Mouse (Mus musculus) embryonic facial prominence, embryonic 12.5 days (tissue): ENCODE results near the gene Cdk18. TPM values are rescaled to one million over a fixed set of nuclear protein-coding genes. Genes with fewer than 3 reads are reported as not detected.

Source experiments
- ATAC-seq: fragments of 200-750 bp; cut with Nextera tagmentation; 2 replicates; pipeline ENCODE4 v1.8.0; 2017; ENCODE audit not compliant: insufficient number of reproducible peaks, insufficient read depth, low FRiP score, low TSS enrichment
- H3K27ac ChIP-seq: fragments of 300-500 bp; sonication (generic); 2 replicates; pipeline ENCODE4 v1.5.1; 2016; ENCODE audit warnings: mild to moderate bottlenecking
- H3K27me3 ChIP-seq: fragments of 300-500 bp; sonication (generic); 2 replicates; pipeline ENCODE4 v1.6.1; 2016; ENCODE audit warnings: mild to moderate bottlenecking, moderate library complexity
- H3K36me3 ChIP-seq: fragments of 300-500 bp; sonication (generic); 2 replicates; pipeline ENCODE4 v1.6.1; 2016; ENCODE audit warnings: mild to moderate bottlenecking
- H3K4me1 ChIP-seq: fragments of 300-500 bp; sonication (generic); 2 replicates; pipeline ENCODE4 v1.6.1; 2016
- H3K4me2 ChIP-seq: fragments of 300-500 bp; sonication (generic); replicated peaks from 2 replicates; pipeline ENCODE4 v1.6.1; 2016; ENCODE audit warnings: mild to moderate bottlenecking, moderate library complexity
- H3K4me3 ChIP-seq: fragments of 300-500 bp; sonication (generic); 2 replicates; pipeline ENCODE4 v1.5.1; 2016; ENCODE audit warnings: mild to moderate bottlenecking
- H3K9ac ChIP-seq: fragments of 300-500 bp; sonication (generic); 2 replicates; pipeline ENCODE4 v1.6.1; 2016; ENCODE audit warnings: mild to moderate bottlenecking, moderate library complexity
- H3K9me3 ChIP-seq: fragments of 300-500 bp; sonication (generic); 2 replicates; pipeline ENCODE4 v1.6.1; 2016; ENCODE audit warnings: mild to moderate bottlenecking, moderate library complexity
- WGBS: fragments of 180-500 bp; shearing (Covaris S2); methylation state at CpG from one replicate; pipeline ENCODE4 v1.1.7; 2016; 5-methylcytosine and 5-hydroxymethylcytosine counted together
- polyA plus RNA-seq: library from polyadenylated mRNA; unstranded; fragments of >200 nt; fragmentation: Nextera tagmentation; extraction: Ambion mirVana; gene quantifications from 2 replicates; pipeline ENCODE4 v1.2.1, GENCODE M21; 2016

Cdk18 gene
- polyA plus RNA-seq, 1 experiment from 2014 or later, result 2.9 TPM

DNA sequence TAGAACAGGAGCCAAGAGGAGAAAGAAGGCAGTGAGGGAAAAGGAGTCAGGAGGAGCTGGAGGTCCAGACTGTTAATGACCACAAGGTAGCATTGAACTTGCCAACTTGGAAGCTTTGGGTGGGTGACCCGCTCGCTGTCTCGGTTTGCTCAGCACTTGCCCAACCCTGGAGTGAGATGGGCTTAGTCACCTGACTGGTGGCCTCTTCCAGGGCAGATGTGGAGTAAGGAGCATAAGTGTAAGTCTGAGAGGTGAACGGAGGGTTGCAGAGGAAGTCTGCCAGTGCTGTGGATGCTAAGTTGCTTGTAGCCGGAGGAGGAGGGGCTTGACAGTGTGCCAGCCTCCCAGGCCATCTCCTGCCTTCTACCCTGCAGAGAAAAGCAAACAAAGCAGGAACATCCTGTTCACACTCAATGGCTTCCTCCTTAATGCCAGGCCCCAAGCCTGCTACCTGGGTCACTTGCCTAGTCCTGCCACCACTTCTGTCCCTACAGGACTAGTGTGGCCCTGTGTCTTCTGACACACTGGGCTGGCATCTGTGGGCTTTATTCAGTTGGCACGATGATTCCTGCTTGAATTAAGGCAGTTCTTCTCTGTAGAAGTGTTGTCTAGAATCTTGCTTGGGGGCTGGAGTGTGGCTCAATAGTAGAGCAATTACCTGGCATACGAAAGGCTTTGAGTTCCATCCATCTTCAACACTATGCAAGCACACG, 6.6 kb upstream of the Cdk18 start:
- no peaks in the 10 kb centered on the region for H3K9me3 ChIP-seq
- 0 out of 2 replicates have a peak, but pooled peaks cover 5% of the 10 kb centered on the region for H3K27me3 ChIP-seq
- no peaks in the 10 kb centered on the region for H3K36me3 ChIP-seq
- no peak for ATAC-seq
- 0 out of 2 replicates have a peak, but pooled peaks cover 6% of the 10 kb centered on the region for H3K4me1 ChIP-seq
- H3K4me2 ChIP-seq, result no peak overlapping the region
- H3K9ac ChIP-seq, result no peak overlapping the region
- H3K4me3 ChIP-seq, result no peak overlapping the region
- WGBS, result 90% methylated on average over 8 of the region's 8 CpGs
- H3K27ac ChIP-seq, result no peak overlapping the region

DNA sequence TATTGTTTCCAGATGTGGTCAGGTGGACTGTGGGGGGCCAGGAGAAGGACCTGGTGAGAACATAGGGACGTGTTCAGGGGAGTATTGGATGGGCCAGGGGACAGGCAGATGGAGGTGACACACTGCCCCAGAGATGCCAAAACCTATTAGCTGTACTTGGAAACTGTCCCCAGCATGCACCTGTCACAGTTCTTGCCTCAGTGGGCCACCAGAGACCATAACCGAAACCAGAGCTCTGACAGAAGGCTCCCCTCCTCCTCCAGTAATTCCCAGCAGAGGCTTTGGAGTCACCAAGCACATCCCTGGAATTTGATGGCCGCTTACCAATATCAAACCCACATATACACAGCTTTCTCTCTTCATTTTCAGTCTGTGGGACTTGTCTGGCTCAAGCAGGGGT, 5.4 kb upstream of the Cdk18 start:
- H3K4me3 ChIP-seq, result no peak overlapping the region
- no peak overlapping the region for H3K4me2 ChIP-seq
- WGBS, result 64% methylated on average over 3 of the region's 3 CpGs
- no peak for ATAC-seq
- 0 out of 2 replicates have a peak, but pooled peaks cover 9% of the 10 kb centered on the region for H3K27me3 ChIP-seq
- H3K4me1 ChIP-seq, result 0 out of 2 replicates have a peak, but pooled peaks cover 3% of the 10 kb centered on the region
- no peaks in the 10 kb centered on the region for H3K36me3 ChIP-seq
- no peak overlapping the region for H3K9ac ChIP-seq
- no peak overlapping the region for H3K27ac ChIP-seq
- H3K9me3 ChIP-seq, result no peaks in the 10 kb centered on the region

DNA sequence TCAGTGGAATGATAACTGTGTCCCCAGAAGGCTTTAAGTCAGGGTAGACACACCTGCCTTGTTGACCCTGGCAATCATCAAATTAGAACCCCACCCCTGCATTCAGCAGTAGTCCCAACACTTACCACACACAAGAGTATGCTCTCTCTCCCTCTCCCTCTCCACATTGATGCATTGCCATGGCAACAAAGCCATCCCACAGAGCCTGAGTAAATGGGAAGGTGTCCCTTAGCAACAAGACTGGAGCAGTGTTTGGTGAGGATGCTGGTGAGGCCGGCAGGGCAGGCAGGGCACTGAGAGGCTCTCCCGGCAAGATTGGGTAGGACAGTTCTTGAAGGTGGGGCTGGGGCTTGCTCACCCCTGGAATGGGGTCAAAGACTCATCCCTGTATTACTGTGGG, 4.7 kb upstream of the Cdk18 start:
- Histone ChIP-seq H3K27me3 (0 out of 2 replicates have a peak, but pooled peaks cover 9% of the 10 kb centered on the region), H3K4me3 (no peak overlapping the region), H3K9ac (no peak overlapping the region), H3K4me2 (no peak overlapping the region), H3K36me3 (no peaks in the 10 kb centered on the region), H3K4me1 (0 out of 2 replicates have a peak, but pooled peaks cover 3% of the 10 kb centered on the region), H3K9me3 (no peaks in the 10 kb centered on the region), H3K27ac (no peak overlapping the region)
- 45% methylated on average over 2 of the region's 2 CpGs for WGBS
- no peak for ATAC-seq

DNA sequence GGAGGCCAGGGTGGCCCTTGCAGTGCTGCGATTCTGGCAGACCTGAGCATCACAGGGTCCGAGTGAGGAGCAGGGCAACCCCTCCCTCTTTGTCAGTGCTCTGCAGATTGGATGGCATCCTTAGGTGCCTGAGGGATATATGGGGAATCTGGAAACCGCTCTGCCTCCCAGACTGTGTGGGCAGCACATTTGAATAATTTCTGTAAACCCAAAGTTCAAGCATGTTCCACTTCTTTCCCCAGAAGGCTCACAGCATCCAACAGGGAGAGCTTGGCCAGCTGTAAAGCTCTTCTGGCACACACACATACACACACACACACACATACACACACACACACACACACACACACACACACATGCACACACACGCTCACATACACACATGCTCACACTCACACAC, 4.2 kb upstream of the Cdk18 start:
- 58% methylated on average over 4 of the region's 4 CpGs for WGBS
- Histone ChIP-seq H3K36me3 (no peaks in the 10 kb centered on the region), H3K4me3 (no peak overlapping the region), H3K27ac (no peak overlapping the region), H3K4me1 (peaks cover 6% of the 10 kb centered on the region; the same call in 1 of the 2 replicates), H3K9ac (0 out of 2 replicates have a peak overlapping the region, but pooled peaks have one; percentile 3), H3K27me3 (0 out of 2 replicates have a peak, but pooled peaks cover 13% of the 10 kb centered on the region), H3K4me2 (no peak overlapping the region), H3K9me3 (no peaks in the 10 kb centered on the region)
- ATAC-seq, result no peak

DNA sequence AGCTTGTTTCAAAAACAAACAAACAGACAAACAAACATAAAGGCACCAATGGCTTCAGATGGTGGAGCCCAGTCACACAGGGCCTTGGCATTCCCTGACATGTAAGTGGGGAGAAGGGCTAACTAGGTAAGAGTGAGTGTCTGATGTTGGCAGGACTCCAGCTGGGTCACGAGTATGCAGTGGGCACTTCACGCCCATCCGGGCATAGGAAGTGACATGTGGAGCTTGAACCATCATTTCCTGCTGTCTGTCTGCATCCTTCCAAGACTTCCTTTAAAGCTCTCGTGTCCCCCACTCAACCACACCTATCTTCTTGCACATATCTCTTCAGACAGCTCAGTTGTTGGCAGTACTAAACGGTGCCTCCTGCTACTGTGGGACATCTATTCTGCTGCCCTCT, 3.6 kb upstream of the Cdk18 start:
- Histone ChIP-seq H3K4me2 (no peak overlapping the region), H3K9me3 (no peaks in the 10 kb centered on the region), H3K36me3 (no peaks in the 10 kb centered on the region), H3K27ac (no peak overlapping the region), H3K9ac (no peak overlapping the region), H3K27me3 (peaks cover 19% of the 10 kb centered on the region), H3K4me1 (peaks cover 13% of the 10 kb centered on the region; the same call in 1 of the 2 replicates), H3K4me3 (no peak overlapping the region)
- 70% methylated on average over 5 of the region's 5 CpGs for WGBS
- no peak for ATAC-seq

DNA sequence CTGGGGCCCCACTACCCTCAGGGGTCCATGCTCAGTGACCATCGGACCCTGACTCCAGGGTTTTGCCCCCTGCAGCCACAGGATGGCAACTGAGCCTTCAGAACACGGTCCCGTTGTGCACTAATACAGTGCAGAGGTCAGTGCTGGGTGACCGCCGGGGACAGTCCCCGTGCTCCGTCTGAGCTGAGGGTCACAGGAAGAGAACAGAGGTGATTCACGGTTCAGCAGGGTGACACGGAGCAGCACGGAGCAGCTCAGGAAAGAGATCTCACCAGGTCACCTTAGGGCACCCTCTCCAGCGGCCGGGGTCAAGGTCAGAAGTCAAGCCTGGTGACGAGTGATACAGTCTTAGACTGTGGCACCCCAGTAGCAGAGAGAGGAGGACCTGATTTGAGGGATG, 2.3 kb upstream of the Cdk18 start:
- Histone ChIP-seq H3K9me3 (no peaks in the 10 kb centered on the region), H3K27me3 (peaks cover 25% of the 10 kb centered on the region), H3K36me3 (no peaks in the 10 kb centered on the region)

DNA sequence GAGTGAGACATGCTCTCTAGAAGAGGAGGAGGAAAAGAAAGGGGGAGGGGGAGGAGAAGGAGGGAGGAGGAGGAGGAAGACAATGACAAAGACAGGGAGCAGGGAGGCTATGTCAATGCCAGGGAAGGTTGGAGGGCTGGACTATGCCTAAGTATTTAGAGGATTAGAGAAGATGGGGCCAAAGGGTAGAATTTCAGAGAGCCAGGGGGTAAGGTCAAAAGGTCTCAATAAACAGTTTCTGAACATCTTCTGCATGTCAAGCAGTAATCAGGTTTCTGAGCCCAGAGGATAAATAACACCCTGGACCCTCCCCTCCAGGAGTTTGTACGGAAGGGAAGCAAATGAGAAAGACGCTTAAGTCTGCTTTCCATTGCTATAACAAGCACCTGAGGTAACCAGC, 1.7 kb upstream of the Cdk18 start:
- Histone ChIP-seq H3K4me2 (no peak overlapping the region), H3K36me3 (no peaks in the 10 kb centered on the region), H3K9me3 (no peaks in the 10 kb centered on the region), H3K27ac (no peak overlapping the region), H3K4me3 (no peak overlapping the region), H3K27me3 (peaks cover 25% of the 10 kb centered on the region), H3K9ac (no peak overlapping the region), H3K4me1 (peaks cover 14% of the 10 kb centered on the region; the same call in 1 of the 2 replicates)
- no peak for ATAC-seq
- WGBS, result 24% methylated on average over 2 of the region's 2 CpGs

More for the DNA sequence above, 2.3 kb upstream of the Cdk18 start:
- Histone ChIP-seq H3K4me2 (no peak overlapping the region), H3K9ac (no peak overlapping the region), H3K4me1 (peaks cover 14% of the 10 kb centered on the region; the same call in 1 of the 2 replicates), H3K4me3 (no peak overlapping the region), H3K27ac (no peak overlapping the region)
- no peak for ATAC-seq
- 30% methylated on average over 13 of the region's 13 CpGs for WGBS

DNA sequence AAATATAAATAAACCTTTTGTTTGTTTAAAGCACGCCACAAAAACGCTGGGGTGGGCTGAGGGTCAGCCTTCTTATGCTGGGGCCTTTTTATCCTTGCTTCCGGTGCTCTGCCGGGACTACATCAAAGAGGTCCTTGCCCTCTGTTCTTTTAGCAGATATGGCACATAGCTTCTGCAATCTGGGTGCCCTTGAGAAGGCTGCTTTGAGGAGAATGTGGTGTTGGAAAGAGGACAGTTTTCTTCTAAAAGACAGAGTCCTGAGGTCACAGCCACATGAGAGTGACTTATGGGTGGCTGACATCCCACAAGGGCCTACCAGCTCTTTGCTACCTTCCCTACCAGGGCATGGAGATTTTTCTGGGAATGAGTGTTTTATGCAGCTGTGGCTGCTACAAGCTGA, 1.1 kb upstream of the Cdk18 start:
- H3K4me1 ChIP-seq, result peaks cover 14% of the 10 kb centered on the region; the same call in 1 of the 2 replicates
- H3K4me2 ChIP-seq, result no peak overlapping the region
- WGBS, result 63% methylated on average over 4 of the region's 4 CpGs

DNA sequence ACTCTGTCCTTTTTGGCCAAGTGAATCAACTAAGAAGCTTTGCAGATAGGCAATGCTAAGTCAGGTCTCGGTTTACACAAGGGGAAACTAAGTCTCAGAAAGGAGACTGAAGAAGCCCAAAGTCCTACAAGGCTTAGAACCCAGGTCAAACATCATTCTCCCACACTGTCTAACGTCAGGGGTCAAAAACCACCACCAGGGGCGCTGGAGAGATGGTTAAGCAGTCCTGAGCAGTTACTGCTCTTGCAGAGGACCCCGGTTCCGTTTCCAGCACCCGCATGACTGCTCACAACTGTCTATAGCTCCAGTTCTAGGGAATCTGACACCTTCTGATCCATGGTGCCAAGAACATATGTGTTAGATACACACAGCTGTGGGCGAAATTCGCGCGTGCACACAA, 687 bp upstream of the Cdk18 start:
- ATAC-seq, result no peak
- Histone ChIP-seq H3K4me2 (peak overlapping the region; percentile 91; the same call in 1 of the 2 replicates), H3K4me1 (peaks cover 14% of the 10 kb centered on the region; the same call in 1 of the 2 replicates), H3K27ac (no peak overlapping the region), H3K36me3 (no peaks in the 10 kb centered on the region), H3K27me3 (peaks cover 25% of the 10 kb centered on the region), H3K9me3 (no peaks in the 10 kb centered on the region), H3K4me3 (no peak overlapping the region), H3K9ac (no peak overlapping the region)
- WGBS, result 61% methylated on average over 10 of the region's 10 CpGs

More for the DNA sequence above, 1.1 kb upstream of the Cdk18 start:
- no peak overlapping the region for H3K27ac ChIP-seq
- H3K27me3 ChIP-seq, result peaks cover 25% of the 10 kb centered on the region
- H3K4me3 ChIP-seq, result no peak overlapping the region
- no peaks in the 10 kb centered on the region for H3K36me3 ChIP-seq
- ATAC-seq, result no peak
- no peak overlapping the region for H3K9ac ChIP-seq
- no peaks in the 10 kb centered on the region for H3K9me3 ChIP-seq

DNA sequence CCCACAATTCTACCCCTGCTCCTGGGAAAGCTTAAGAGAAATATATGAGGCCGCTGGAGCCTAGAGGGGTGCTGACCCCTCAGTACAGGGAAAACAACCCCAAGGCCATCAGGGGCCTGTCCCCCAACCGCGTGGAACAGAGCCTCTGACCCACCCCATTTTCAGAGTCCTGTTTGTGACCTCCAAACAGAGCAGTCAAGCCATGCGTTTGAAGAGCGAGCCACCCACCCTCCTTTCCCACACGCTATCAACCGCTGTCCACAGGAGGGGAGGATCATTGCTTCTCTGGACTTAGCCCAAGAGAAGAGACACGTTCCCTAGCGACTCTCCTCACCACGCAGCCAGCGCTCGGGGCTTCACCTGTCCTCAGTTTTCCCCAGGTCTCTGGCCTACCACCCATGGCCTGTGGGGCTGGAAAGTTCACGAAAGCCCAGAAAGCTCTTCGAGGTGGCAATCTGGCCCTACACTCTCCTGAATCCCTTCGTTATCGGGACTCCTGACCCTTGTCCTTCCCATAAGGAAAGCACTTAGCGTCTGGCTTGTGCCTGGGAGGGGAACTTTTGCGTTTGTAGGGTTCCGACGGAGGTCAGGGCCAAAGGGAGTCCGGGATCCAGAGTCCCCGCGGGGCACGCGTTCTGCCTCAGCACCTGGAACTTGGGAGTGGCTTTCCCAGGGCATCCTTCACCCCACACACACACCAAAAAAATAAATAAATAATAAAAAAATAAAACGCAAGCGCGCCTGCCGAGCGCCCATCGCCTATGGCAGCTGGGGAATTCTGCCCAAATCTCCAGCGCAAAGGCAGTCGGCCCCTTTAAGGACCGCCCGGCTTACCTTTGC, 688 bp downstream of the Cdk18 start:
- peak overlapping the region; percentile 54 for H3K9ac ChIP-seq
- WGBS, result 3% methylated on average over 35 of the region's 35 CpGs
- H3K27me3 ChIP-seq, result peaks cover 25% of the 10 kb centered on the region
- H3K9me3 ChIP-seq, result no peaks in the 10 kb centered on the region
- H3K27ac ChIP-seq, result no peak overlapping the region
- peak overlapping the region; percentile 61 for H3K4me3 ChIP-seq
- H3K4me2 ChIP-seq, result peak overlapping the region; percentile 91
- no peak for ATAC-seq
- H3K36me3 ChIP-seq, result no peaks in the 10 kb centered on the region
- H3K4me1 ChIP-seq, result peaks cover 11% of the 10 kb centered on the region; the same call in 1 of the 2 replicates

DNA sequence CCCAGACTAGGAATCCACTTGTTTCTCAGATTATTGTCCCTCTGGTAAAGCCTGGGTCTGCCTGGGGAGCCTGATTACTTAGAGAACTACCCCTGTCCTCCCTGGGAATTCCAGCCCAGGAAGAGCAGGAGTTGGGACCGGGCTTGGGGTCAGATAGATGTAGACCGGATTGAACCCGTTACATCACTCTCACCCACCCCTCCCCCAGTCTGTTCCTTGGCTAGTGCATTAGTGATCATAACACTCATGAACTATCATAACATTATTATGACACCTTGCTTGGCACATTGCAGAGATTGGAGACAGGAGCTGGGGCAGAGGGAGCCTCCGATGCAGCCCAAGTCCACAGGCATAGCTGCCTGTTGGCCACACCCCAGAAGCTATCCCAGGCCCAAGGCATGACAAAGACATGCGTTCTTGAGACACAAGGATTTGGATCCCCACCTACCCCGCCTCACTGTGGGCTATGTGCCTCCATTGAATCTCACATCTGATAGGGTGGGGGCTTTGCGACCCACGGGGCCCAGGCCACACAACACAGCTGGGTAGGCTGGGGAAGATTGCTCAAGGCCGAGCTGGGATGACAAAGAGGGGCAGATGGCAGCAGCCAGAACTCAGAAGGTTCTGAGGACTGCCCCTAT, 1.4 kb downstream of the Cdk18 start:
- ATAC-seq, result no peak
- Histone ChIP-seq H3K27ac (no peak overlapping the region), H3K4me3 (peak overlapping the region; percentile 61; the same call in 1 of the 2 replicates), H3K4me1 (peaks cover 15% of the 10 kb centered on the region; the same call in 1 of the 2 replicates), H3K9me3 (no peaks in the 10 kb centered on the region), H3K4me2 (peak overlapping the region; percentile 91; the same call in 1 of the 2 replicates), H3K27me3 (peaks cover 25% of the 10 kb centered on the region), H3K36me3 (no peaks in the 10 kb centered on the region), H3K9ac (no peak overlapping the region)
- 53% methylated on average over 9 of the region's 9 CpGs for WGBS
